Mouse (Mus musculus): ENCODE measurements around the gene B3glct.

The B3glct gene

DNA sequence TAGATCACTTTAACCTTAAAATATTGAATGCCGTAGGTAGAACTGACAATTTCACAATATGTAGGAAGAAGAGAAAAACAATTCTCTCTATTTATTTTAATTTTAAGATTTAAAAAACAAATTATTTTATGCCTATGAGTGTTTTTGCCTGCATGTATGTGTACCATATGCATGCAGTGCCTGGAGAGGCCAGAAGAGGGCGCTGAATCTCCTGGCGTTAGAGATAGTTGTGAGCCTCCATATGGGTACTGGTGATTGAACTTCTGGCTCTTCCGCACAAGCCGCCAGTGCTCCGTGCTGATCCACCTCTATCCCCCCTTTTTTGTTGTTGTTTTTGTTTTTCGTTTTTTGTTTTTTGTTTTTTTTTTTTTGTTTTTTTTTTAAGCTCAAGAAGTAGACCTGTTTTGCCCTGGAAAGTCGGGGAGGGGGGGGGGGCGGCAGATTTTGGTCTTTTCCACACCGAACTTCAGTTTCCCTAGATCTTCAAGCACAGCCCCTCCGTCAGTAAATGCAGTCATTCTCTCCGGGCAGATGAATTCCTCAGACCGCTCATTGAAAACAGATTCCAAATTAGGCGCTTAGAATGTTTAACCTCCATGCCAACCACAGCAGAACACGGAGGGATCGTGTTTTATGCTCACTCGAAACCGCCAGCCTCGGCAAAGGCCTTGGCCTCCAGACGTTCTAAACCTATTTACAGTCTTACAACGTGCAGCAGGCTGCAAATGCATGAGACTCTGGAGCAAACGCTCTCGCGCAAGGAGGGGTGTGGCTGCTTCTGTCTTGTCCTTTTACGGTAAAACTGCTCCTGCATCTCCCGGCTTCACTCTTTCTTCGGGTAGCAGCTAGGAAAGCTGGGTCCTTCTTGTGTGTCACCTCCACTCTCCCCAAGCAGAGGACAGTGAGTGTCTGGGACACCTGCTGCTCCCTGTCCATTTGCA, 70.9 kb downstream of the B3glct start:
- DNase-seq (ENCODE audit: low read depth), result peak; percentile 20

DNA sequence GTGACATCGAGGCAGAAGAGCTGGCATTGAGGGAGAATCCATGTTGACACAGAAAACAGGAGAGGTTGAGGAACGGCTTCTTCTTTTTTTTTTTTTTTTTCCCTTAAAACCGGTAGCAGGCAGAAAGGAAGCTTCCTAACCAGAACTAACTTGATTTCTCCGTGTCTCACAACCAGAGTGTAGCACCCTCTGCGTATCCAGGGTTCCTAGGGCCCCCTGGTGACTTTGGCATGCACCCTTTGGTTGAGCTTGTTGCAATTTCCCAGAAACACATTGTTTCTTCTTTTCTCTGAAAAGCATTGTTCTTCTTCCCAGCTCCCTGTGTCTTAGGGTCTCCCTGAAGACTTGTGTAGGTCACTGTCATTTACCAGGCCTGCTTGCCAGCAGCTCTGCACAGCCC, 73.8 kb downstream of the B3glct start:
- DNase-seq (ENCODE audit: low read depth), result no peak

DNA sequence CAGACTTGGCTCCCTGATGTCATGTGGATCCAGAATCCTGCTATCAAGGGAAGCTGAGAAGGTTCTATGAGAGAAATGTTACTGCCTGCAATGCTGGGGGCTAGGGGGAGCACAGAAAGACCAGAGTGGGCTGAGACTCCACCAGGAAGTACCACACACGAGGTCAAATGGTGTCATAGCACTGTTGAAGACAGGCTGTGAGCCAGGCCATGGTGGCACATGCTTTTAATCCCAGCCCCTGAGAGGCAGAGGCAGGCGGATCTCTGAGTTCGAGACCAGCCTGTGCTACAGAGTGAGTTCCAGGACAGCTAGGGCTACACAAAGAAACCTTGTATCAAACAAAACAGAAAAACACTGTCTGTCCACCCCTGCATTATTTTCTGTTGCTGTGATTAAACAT, 75.0 kb downstream of the B3glct start:
- DNase-seq (ENCODE audit: low read depth), result no peak

DNA sequence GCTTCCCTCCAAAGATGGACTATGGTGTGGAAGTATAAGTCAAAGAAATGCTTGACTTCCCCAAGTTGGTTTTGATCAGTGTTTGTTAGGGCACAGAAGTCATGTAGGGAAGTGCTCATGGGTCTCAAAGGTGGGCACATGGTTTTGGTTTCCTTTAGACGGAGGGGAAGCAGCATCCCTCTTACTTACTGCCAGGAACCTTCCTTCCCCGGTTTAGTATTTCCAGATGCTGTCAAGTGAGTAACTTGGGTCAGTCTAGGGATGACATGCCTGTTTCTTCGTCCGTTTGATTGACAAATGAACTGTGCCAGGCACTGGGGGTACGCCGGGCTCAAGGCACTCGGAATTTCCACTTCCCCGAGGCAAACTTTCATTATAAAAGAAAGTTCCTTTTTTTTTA, 89.1 kb downstream of the B3glct start:
- DNase-seq (ENCODE audit: low read depth), result no peak

DNA sequence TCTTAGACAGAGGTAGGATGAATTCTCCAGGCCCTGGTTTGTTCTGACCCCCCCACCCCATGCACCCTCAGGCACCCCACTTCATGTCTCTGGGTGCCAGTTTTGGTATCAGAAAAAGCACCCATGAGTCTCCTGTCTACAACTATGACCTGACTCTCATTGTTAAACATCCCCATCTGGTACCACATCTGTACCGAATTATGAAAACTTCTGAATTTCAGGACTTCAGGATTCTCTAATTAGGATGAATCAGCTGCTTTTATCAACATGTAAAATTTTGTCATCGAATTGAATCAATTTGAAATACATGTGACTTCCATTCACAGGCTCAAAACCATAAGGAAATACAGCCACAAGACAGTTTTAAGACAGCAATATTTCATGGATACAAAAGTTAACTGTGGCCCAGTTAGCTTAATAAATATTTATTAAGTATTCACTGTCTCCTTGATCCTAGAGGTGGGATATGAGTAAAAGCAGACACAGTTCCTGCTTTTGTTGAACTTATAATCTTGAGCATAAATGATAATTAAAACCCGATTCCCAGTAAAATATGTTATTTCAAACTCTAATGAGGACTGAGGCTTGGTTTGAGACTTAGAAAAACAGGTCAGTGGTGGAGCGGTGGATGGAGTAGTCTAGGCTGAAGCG, 89.7 kb downstream of the B3glct start:
- no peak for DNase-seq (ENCODE audit: low read depth)

DNA sequence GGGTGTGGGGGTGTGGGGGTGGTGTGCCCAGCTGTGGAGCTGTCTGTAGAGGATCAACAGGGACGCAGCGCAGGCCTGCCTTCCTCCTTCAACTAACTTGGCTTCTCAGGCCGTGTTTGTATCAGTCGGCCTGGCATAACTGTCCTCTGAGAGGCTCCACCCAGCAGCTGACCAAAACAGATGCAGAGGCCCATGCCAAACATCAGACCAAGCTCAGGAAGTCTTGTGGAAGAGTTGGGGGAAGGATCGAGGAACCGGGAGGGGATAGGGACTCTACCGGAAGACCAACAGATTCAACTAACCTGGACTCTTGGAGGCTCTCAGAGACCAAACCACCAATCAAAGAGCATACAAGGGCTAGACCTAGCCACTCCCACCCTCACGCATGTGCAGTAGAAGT, 91.6 kb downstream of the B3glct start:
- no peak for DNase-seq (ENCODE audit: low read depth)

DNA sequence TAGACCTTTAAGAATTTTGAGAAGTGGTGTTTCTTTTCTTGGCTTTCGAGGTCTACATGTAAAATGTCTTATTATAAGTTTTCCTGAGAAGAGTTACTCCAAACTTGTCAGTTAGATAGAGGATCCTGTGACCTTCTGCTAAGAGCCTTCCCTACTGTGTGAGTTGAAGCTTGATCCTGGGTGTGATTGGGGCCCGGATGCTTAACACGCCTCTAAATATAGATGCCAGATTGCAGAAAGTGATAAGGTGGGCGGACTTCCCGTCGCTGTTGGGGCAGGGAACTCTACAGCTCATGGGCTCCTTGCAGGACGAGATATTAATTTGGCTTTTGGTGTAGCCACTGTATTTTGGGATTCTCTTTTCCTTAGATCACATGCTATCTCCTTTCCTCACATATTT, 98.0 kb downstream of the B3glct start:
- DNase-seq (ENCODE audit: low read depth), result peak; percentile 43

DNA sequence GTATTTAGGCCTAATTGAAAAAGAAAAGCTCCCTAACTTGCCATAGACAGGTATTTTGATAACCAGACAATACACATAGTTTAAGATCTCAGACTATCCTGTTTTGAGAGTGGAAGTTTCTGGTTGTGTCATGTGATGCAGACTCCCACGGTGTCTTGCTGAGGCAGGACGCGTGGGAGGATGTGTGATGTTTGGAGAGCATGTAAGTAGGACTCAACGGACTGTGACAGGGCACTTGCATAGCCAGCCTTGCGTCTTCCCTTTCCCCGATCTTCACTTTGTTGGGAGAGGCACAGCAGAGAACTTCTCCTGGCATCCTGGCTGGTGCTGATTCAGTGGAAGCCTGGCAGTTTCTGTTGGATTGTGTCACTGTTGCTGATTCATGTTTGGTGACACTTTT, 101.7 kb downstream of the B3glct start:
- DNase-seq (ENCODE audit: low read depth), result peak; percentile 33

DNA sequence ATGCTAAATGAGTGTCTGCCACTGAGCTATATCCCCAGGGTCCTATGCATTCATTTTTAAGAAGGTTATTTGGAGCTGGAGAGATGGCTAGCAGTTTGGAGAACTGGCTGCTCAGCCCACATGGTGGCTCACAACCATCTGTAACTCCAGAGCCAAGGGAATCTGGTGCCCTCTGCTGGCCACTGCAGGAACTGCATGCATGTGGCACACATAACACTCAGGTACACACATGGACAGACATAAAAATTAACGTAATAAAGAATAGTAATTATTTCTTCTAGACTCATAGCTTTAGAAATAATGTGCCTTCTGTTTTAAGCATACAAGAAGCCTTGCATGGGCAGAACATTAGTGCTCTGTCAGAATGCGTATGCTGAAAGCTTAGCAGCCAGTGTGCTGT, 102.4 kb downstream of the B3glct start:
- DNase-seq (ENCODE audit: low read depth), result peak; percentile 58

DNA sequence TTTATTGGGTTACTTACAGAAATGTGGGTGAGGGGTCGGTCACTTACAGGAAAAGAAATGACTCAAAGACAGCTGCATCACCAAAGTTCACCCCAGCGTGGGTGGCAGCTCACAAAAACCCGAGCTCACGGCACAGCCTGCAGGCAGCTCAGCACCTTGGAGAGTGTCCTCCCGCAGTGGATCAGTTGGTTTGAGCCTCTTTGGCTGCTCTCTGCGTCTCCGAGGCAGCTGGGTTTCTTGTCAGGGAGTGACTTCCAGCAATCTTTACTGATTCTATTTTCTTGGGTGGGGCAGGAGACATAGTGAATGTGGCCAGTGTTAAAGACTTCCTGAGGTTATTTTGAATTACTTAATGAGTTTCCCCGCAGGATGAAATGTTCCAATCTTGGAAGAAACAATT, 112.1 kb downstream of the B3glct start:
- no peak for DNase-seq (ENCODE audit: low read depth)

DNA sequence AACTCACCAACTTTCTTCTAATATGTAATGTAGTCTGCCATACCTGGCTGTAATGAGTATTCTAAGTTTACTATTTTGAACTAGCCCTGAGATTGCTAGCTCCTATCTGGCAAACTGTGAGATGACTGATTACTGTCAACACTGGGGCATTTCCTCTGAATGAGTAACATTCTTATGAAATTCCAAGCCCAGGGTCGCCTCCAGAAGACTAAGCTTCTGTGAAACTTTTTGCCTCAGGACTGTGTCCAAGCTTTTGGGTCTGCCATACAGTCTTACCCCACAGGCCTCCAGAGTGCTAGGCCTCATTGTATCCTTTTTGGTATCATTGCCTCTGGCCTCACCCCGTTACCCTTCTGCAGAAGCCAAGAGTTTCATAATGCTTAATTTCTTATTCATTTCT, 132.0 kb downstream of the B3glct start:
- DNase-seq (ENCODE audit: low read depth), result no peak

DNA sequence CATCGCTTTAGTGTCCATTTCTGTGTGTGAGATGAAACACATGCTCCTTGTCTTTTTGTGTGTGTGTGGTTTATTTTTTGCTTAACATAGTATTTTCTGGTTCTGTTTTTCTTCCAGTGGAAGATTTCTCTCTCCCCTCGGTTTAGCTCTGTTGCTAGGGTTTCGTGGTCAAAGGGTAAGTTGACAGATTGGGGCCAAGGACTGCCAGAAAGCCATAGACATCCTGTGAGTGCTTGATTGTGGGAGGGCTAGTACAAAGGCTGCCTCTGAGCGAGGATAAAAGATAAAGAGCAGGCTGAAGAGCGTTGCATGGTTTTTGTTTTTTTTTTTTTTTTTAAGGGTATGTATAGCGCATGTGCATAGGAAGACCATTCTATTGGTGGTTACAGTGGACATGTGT, 133.8 kb downstream of the B3glct start:
- DNase-seq (ENCODE audit: low read depth), result no peak

All from induced T-regulatory cell, adult 2 months (primary cell).